Mouse (Mus musculus) thymus, adult 2 months (tissue): ENCODE data around the gene Gm20479.

Experiments used
- CTCF ChIP-seq: fragments of 200-500 bp; IDR thresholded peaks from 2 replicates; pipeline ENCODE4 v1.5.1; 2012; ENCODE audit warnings: mild to moderate bottlenecking, control low read depth, low read length, moderate library complexity, borderline replicate concordance; ENCODE audit not compliant: control insufficient read depth, poor library complexity, insufficient read depth; ENCODE audit errors: extremely low read depth
- POLR2A ChIP-seq: fragments of 200-500 bp; IDR thresholded peaks from 2 replicates; pipeline ENCODE4 v1.6.1; 2012; ENCODE audit warnings: mild to moderate bottlenecking, low read length, control low read depth, moderate library complexity; ENCODE audit not compliant: control insufficient read depth, poor library complexity, insufficient read depth; ENCODE audit errors: extremely low read depth

- TF ChIP-seq POLR2A (no peak), CTCF (no peak)
Observed at GRCm38 (mm10) chr7:27334405-27334911, 22.8 kb downstream of the Gm20479 start.
